Mouse (Mus musculus): ENCODE measurements at regions not wholly inside any gene's neighbourhood (a gene's known extent, or its start where the extent isn't known, plus 50 kb on each side); places are given as distances from the start of the nearest gene placed in this dataset.

GRCm38 (mm10) chr15:43926034-43926433, 3791.9 kb downstream of the 9330182O14Rik start:
- no peak for DNase-seq
- TF ChIP-seq POLR2A (IDR thresholded peaks at IDR 0.05; ENCODE audit: low read depth, low read length) (no peak), CTCF (conservative IDR thresholded peaks at IDR 0.05; ENCODE audit: insufficient read depth, insufficient read length, low read depth, low read length) (no peak)
- H3K4me3 ChIP-seq (ENCODE audit: insufficient read depth, low read depth, low read length) = no peak overlapping the region
- H3K36me3 ChIP-seq (ENCODE audit: control insufficient read depth, insufficient read depth, low read length) = no peaks in the 10 kb centered on the region
- WGBS = 98% methylated on average over 1 of the region's 1 CpGs
- H3K27me3 ChIP-seq (replicated peaks; ENCODE audit: control insufficient read depth, insufficient read depth, low read length) = no peaks in the 10 kb centered on the region
- no peaks in the 10 kb centered on the region for H3K4me1 ChIP-seq (ENCODE audit: control insufficient read depth, insufficient read depth, low read length)
- H3K27ac ChIP-seq (ENCODE audit: insufficient read depth, low read depth, low read length) = no peak overlapping the region

- TF ChIP-seq POLR2A (IDR thresholded peaks at IDR 0.05; ENCODE audit: low read depth, low read length) (no peak), CTCF (conservative IDR thresholded peaks at IDR 0.05; ENCODE audit: insufficient read depth, insufficient read length, low read depth, low read length) (no peak)
- no peak overlapping the region for H3K4me3 ChIP-seq (ENCODE audit: insufficient read depth, low read depth, low read length)
- DNase-seq = no peak
- WGBS = 85% methylated on average over 1 of the region's 1 CpGs
- H3K27me3 ChIP-seq (replicated peaks; ENCODE audit: control insufficient read depth, insufficient read depth, low read length) = no peaks in the 10 kb centered on the region
- no peaks in the 10 kb centered on the region for H3K36me3 ChIP-seq (ENCODE audit: control insufficient read depth, insufficient read depth, low read length)
- no peak overlapping the region for H3K27ac ChIP-seq (ENCODE audit: insufficient read depth, low read depth, low read length)
- H3K4me1 ChIP-seq (ENCODE audit: control insufficient read depth, insufficient read depth, low read length) = no peaks in the 10 kb centered on the region
These were observed 3799.4 kb downstream of the 9330182O14Rik start for GRCm38 (mm10) chr15:43933608-43934007.

GRCm38 (mm10) chr15:43940424-43940823, 3806.3 kb downstream of the 9330182O14Rik start:
- Histone ChIP-seq H3K36me3 (ENCODE audit: control insufficient read depth, insufficient read depth, low read length) (no peaks in the 10 kb centered on the region), H3K4me3 (ENCODE audit: insufficient read depth, low read depth, low read length) (no peak overlapping the region), H3K4me1 (ENCODE audit: control insufficient read depth, insufficient read depth, low read length) (no peaks in the 10 kb centered on the region), H3K27ac (ENCODE audit: insufficient read depth, low read depth, low read length) (no peak overlapping the region), H3K27me3 (replicated peaks; ENCODE audit: control insufficient read depth, insufficient read depth, low read length) (no peaks in the 10 kb centered on the region)
- TF ChIP-seq POLR2A (IDR thresholded peaks at IDR 0.05; ENCODE audit: low read depth, low read length) (no peak), CTCF (conservative IDR thresholded peaks at IDR 0.05; ENCODE audit: insufficient read depth, insufficient read length, low read depth, low read length) (no peak)
- 49% methylated on average over 2 of the region's 2 CpGs for WGBS
- DNase-seq = no peak

GRCm38 (mm10) chr15:43940905-43941304, 3806.7 kb downstream of the 9330182O14Rik start:
- H3K4me1 ChIP-seq (ENCODE audit: control insufficient read depth, insufficient read depth, low read length) = no peaks in the 10 kb centered on the region
- no peaks in the 10 kb centered on the region for H3K36me3 ChIP-seq (ENCODE audit: control insufficient read depth, insufficient read depth, low read length)
- WGBS = 78% methylated on average over 4 of the region's 4 CpGs
- H3K4me3 ChIP-seq (ENCODE audit: insufficient read depth, low read depth, low read length) = no peak overlapping the region
- TF ChIP-seq POLR2A (IDR thresholded peaks at IDR 0.05; ENCODE audit: low read depth, low read length) (no peak), CTCF (conservative IDR thresholded peaks at IDR 0.05; ENCODE audit: insufficient read depth, insufficient read length, low read depth, low read length) (no peak)
- DNase-seq = no peak
- no peaks in the 10 kb centered on the region for H3K27me3 ChIP-seq (replicated peaks; ENCODE audit: control insufficient read depth, insufficient read depth, low read length)
- H3K27ac ChIP-seq (ENCODE audit: insufficient read depth, low read depth, low read length) = no peak overlapping the region

- H3K27ac ChIP-seq (ENCODE audit: insufficient read depth, low read depth, low read length) = no peak overlapping the region
- TF ChIP-seq POLR2A (IDR thresholded peaks at IDR 0.05; ENCODE audit: low read depth, low read length) (no peak), CTCF (conservative IDR thresholded peaks at IDR 0.05; ENCODE audit: insufficient read depth, insufficient read length, low read depth, low read length) (no peak)
- no peaks in the 10 kb centered on the region for H3K27me3 ChIP-seq (replicated peaks; ENCODE audit: control insufficient read depth, insufficient read depth, low read length)
- no peak overlapping the region for H3K4me3 ChIP-seq (ENCODE audit: insufficient read depth, low read depth, low read length)
- no peaks in the 10 kb centered on the region for H3K36me3 ChIP-seq (ENCODE audit: control insufficient read depth, insufficient read depth, low read length)
- DNase-seq = no peak
- H3K4me1 ChIP-seq (ENCODE audit: control insufficient read depth, insufficient read depth, low read length) = no peaks in the 10 kb centered on the region
- 64% methylated on average over 2 of the region's 2 CpGs for WGBS
These were observed 3808.0 kb downstream of the 9330182O14Rik start for GRCm38 (mm10) chr15:43942002-43942660.

GRCm38 (mm10) chr15:43984991-43985390, 3850.8 kb downstream of the 9330182O14Rik start:
- TF ChIP-seq CTCF (conservative IDR thresholded peaks at IDR 0.05; ENCODE audit: insufficient read depth, insufficient read length, low read depth, low read length) = no peak
- TF ChIP-seq POLR2A (IDR thresholded peaks at IDR 0.05; ENCODE audit: low read depth, low read length) = no peak
- Histone ChIP-seq H3K36me3 (ENCODE audit: control insufficient read depth, insufficient read depth, low read length) (no peaks in the 10 kb centered on the region), H3K27ac (ENCODE audit: insufficient read depth, low read depth, low read length) (no peak overlapping the region), H3K27me3 (replicated peaks; ENCODE audit: control insufficient read depth, insufficient read depth, low read length) (no peaks in the 10 kb centered on the region), H3K4me1 (ENCODE audit: control insufficient read depth, insufficient read depth, low read length) (no peaks in the 10 kb centered on the region), H3K4me3 (ENCODE audit: insufficient read depth, low read depth, low read length) (no peak overlapping the region)
- DNase-seq = no peak

- H3K27me3 ChIP-seq (replicated peaks; ENCODE audit: control insufficient read depth, insufficient read depth, low read length) = no peaks in the 10 kb centered on the region
- no peaks in the 10 kb centered on the region for H3K36me3 ChIP-seq (ENCODE audit: control insufficient read depth, insufficient read depth, low read length)
- DNase-seq = peak; percentile 47
- TF ChIP-seq CTCF (conservative IDR thresholded peaks at IDR 0.05; ENCODE audit: insufficient read depth, insufficient read length, low read depth, low read length) (no peak), POLR2A (IDR thresholded peaks at IDR 0.05; ENCODE audit: low read depth, low read length) (no peak)
- H3K4me1 ChIP-seq (ENCODE audit: control insufficient read depth, insufficient read depth, low read length) = no peaks in the 10 kb centered on the region
- H3K4me3 ChIP-seq (ENCODE audit: insufficient read depth, low read depth, low read length) = no peak overlapping the region
- no peak overlapping the region for H3K27ac ChIP-seq (ENCODE audit: insufficient read depth, low read depth, low read length)
- WGBS = 19% methylated on average over 1 of the region's 1 CpGs
These were observed 3857.1 kb downstream of the 9330182O14Rik start for GRCm38 (mm10) chr15:43991229-43991628.

Data from kidney, adult 2 months (tissue).